Mouse (Mus musculus): ENCODE measurements around the gene Gm11554. TPM values are rescaled to one million over a fixed set of nuclear protein-coding genes. Genes with fewer than 3 reads are reported as not detected.
"Not testable (repeated sequence)": the region's sequence is repeated elsewhere in the genome, so short reads cannot be mapped to it uniquely, and the experiment has no call there.

The Gm11554 gene
- total RNA-seq (2021) (not detected), polyA plus RNA-seq (2012; rRNA removed) (not detected in 2 replicates)
- long read RNA-seq: 0 reads

DNA sequence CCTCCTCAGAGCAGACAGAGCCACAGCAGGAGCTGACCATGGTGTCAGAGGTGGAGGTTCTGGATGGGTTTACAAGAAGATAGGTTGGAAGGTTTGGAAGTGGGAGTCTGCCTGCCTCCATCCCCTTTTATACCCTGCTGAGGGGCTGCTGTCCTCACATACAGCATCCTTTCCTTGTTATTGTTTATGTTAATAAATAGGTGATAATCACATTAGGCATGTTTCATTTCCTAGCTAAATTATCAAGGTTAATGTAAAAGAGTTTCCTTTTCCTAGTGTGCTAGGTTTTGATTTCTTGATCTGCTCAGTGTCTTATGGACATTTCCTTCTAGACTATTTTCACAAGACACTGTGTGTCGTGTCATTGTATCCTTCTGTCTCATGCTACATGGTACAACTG is at the start of gene Gm11554:
TSS of gene Gm11554 (minus strand) at position 101 of the 400 bp plus-strand sequence.
- DNase-seq: not testable (repeated sequence)

DNA sequence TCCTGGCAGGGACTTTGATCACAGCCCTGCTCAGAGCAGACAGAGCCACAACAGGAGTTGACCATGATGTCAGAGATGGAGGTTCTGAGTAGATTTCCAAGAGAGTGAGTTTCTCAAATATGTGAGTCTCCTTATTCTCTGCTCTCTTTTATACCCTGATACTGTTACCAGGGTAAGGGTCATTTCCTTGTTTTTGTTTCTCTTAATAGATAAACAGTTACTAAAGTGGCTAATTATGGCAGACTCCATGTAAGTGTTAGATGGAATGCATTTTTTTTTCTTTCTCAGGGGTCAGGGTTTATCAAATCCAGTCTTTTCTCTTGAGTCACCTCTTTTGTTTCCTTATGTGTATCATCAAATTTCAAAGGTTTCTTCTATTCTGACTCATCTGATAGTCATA is 47.3 kb upstream of the Gm11554 start, which contains the start of gene Krtap4-16:
TSS of gene Krtap4-16 (minus strand) at position 101 of the 400 bp plus-strand sequence.
- no peak for DNase-seq

DNA sequence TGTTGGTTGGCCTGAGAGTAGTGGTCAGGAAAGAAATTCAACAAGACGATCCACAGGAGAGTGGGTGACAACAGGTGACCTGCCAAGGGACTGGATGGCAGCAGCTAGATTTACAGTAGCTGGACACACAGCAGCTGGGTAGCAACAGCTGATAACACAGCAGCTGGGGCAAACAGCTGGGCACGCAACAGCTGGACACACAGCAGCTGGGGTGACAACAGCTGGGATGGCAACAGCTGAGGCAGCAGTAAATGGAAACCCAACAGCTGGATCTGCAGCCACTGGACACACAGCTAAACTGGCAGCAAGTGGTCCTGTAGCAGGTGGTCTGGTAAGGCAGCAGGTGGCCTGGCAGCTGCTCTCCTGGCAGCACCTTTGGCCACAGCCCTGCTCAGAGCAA is 42.5 kb upstream of the Gm11554 start:
- DNase-seq: no peak

DNA sequence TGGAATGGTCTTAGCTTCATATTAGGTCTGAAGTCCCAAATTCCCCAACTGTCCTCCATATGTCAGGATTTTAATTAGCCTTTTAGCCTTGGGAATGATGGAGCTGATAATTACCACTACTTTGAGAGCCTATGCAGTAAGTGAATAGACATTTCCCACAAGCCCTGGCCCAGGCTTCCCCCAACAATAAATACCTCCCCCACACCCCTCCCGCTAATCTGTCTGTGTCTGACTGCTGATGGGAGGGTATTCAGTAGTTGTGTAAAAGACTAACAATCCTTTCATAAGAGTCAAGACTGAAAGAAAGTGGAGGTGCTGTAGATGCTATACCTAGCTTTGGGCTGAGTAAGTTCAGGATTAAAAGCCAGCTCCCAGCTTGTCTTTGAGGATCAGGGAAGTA is 37.9 kb upstream of the Gm11554 start:
- DNase-seq: no peak

DNA sequence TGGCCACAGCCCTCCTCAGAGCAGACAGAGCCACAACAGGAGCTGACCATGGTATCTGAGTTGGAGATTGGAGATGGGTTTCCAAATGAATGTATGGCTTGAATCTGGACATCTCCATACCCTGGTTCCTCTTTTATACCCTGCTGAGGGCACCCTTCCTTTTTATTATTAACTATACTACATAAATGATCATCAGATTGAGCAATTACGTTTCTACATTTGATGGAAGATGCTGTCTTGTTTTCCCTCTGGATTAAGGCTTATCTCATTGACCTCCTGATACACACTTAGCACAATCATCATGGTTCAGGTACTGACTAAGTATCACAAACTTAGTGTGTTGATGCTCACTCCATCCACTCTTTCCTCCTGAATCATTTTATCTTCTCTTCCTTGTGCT is 33.7 kb upstream of the Gm11554 start, which contains the start of gene 2300003K06Rik:
TSS of gene 2300003K06Rik (minus strand) at position 101 of the 400 bp plus-strand sequence.
- DNase-seq: no peak

DNA sequence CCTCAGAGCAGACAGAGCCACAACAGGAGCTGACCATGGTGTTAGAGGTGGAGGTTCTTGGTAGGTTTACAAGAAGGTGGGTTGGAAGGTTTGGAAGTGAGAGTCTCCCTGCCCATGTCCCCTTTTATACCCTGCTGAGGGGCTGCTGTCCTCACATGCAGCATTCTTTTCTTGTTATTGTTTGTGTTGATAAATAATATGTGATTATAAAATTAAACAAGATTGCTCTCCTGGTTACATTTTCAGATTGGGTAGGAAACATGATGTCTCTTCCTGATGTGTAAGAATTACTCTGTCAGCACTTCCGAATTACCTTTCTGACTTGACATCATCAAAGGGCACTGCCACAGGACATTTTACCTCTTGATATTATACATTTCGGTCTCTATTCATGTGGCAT is 11.3 kb upstream of the Gm11554 start, which contains the start of gene Gm11564:
TSS of gene Gm11564 (minus strand) at position 101 of the 400 bp plus-strand sequence.
- not testable (repeated sequence) for DNase-seq

DNA sequence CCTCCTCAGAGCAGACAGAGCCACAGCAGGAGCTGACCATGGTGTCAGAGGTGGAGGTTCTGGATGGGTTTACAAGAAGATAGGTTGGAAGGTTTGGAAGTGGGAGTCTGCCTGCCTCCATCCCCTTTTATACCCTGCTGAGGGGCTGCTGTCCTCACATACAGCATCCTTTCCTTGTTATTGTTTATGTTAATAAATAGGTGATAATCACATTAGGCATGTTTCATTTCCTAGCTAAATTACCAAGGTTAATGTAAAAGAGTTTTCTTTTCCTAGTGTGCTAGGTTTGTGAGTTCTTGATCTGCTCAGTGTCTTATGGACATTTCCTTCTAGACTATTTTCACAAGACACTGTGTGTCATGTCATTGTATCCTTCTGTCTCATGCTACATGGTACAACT is 5.5 kb upstream of the Gm11554 start, which contains the start of gene Krtap4-13:
TSS of gene Krtap4-13 (minus strand) at position 101 of the 400 bp plus-strand sequence.
- DNase-seq: not testable (repeated sequence)

DNA sequence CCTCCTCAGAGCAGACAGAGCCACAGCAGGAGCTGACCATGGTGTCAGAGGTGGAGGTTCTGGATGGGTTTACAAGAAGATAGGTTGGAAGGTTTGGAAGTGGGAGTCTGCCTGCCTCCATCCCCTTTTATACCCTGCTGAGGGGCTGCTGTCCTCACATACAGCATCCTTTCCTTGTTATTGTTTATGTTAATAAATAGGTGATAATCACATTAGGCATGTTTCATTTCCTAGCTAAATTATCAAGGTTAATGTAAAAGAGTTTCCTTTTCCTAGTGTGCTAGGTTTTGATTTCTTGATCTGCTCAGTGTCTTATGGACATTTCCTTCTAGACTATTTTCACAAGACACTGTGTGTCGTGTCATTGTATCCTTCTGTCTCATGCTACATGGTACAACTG is 5.4 kb downstream of the Gm11554 start, which contains the start of gene Gm11569:
TSS of gene Gm11569 (minus strand) at position 101 of the 400 bp plus-strand sequence.
- DNase-seq: not testable (repeated sequence)

DNA sequence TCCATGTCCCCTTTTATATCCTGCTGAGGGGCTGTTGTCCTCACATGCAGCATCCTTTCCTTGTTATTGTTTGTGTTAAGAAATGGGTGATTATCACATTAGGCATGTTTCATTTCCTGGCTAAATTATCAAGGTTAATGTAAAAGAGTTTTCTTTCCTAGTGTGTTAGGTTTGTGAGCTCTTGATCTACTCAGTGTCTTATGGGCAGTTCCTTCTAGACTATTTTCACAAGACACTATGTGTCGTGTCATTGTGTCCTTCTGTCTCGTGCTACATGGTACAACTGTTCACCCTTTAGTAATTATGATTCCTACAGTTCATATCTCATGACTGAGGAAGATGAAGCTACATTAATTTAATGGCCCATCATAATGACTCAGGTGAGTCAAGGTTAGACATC is 10.9 kb downstream of the Gm11554 start, which contains the start of gene Gm11596:
TSS of gene Gm11596 (minus strand) at position 101 of the 400 bp plus-strand sequence.
- no peak for DNase-seq

DNA sequence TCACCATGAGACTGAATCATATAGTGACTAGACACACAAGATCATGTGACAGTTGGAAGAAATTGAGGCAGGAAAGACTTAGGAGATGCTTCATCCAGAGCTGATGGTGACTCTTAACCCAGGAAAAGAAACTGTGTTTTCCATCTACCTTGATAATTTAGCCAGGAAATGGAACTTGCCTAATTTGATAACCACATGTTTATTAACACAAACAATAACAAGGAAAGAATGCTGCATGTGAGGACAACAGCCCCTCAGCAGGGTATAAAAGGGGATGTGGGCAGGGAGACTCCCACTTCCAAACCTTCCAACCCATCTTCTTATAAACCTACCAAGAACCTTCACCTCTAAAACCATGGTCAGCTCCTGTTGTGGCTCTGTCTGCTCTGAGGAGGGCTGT is 19.3 kb downstream of the Gm11554 start, which contains the start of gene Krtap4-9:
TSS of gene Krtap4-9 (plus strand) at position 301 of the 400 bp plus-strand sequence.
- DNase-seq: not testable (repeated sequence)

DNA sequence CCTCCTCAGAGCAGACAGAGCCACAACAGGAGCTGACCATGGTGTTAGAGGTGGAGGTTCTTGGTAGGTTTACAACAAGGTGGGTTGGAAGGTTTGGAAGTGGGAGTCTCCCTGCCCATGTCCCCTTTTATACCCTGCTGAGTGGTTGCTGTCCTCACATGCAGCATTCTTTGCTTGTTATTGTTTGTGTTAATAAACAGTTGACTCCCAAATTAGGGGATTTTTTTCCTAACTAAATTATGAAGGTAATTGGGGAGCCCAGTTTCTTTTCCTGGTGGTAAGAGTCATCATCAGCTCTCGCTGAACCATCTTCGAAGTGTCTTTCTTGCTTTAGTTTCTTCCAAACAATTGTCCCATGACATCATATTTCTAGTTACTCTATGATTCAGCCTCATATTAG is 23.6 kb downstream of the Gm11554 start, which contains the start of gene Krtap4-8:
TSS of gene Krtap4-8 (minus strand) at position 101 of the 400 bp plus-strand sequence.
- DNase-seq: no peak

DNA sequence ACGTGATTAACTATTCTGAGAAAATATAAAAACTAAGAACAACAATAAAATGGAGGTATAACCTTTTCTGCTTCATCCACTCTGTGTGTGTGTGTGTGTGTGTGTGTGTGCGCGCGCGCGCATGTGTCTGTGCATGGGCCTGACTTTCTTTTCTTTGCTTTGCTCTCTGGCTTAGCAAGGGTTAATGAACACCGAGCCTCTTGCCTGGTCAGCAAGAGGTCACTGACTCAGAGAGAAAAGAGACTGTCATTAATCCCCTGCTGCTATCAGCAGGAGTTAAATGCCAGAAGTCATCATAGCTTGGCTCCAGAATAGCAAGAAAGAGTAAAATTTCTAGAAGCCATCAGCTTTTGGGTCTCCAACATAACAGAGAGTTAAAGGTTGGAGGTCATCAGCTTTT is 25.8 kb downstream of the Gm11554 start:
- no peak for DNase-seq

DNA sequence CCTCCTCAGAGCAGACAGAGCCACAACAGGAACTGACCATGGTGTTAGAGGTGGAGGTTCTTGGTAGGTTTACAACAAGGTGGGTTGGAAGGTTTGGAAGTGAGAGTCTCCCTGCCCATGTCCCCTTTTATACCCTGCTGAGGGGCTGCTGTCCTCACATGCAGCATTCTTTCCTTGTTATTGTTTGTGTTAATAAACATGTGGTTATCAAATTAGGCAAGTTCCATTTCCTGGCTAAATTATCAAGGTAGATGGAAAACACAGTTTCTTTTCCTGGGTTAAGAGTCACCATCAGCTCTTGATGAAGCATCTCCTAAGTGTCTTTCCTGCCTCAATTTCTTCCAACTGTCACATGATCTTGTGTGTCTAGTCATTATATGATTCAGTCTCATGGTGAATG is 31.4 kb downstream of the Gm11554 start, which contains the start of gene Gm11595:
TSS of gene Gm11595 (minus strand) at position 101 of the 400 bp plus-strand sequence.
- DNase-seq: not testable (repeated sequence)

DNA sequence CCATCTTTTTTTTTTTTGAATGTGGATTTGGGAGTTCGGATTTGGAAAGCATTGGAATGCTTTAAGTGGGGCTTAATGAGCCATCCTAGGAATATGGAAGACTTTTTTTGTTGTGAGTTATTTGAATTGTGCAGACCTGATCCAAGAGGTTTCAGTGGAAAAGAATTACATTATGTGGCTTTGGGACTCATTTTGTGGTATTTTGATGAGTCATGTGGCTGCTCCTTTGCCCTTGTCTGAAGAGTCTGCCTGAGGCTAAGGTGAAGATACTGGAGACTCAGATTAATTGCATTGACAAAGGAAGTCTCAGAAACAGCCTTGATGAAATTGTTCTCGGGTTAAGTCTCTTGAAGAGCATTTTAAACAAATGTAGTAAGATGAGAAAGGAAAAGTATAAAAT is 35.8 kb downstream of the Gm11554 start:
- DNase-seq: no peak

DNA sequence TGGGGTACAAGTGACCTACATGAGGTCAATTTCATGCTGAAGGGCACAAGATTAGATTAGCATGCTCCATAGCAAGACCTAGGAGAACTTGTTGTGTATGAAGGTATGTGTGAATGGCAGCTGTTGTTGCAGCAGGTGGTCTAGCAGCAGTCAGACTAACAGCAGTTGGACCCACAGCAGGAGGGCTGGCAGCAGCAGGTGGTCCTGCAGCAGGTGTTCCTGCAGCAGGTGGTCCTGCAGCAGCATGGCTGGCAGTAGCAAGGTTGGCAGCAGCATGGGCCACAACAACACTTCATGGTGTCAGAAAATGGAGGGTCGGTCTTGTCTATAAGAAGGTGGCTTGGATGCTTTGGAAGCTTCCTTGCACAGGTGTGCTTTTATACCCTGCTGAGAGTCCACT is 45.4 kb downstream of the Gm11554 start:
- no peak for DNase-seq

Other genes starting within 250 kb of the Gm11554 start
Only the 30 nearest of the 43 such genes appear.
- gene Krtap2-4, start 189.6 kb downstream of the Gm11554 start, total RNA-seq (2021): not detected
- gene Krtap2-4, start 189.6 kb downstream of the Gm11554 start, polyA plus RNA-seq (2012; rRNA removed): not detected in 2 replicates
- not detected for gene Gm11562, start 184.0 kb downstream of the Gm11554 start, total RNA-seq (2021)
- not detected in 2 replicates for gene Gm11562, start 184.0 kb downstream of the Gm11554 start, polyA plus RNA-seq (2012; rRNA removed)
- gene Krtap4-1, start 176.2 kb downstream of the Gm11554 start, total RNA-seq (2021): not detected
- not detected in 2 replicates for gene Krtap4-1, start 176.2 kb downstream of the Gm11554 start, polyA plus RNA-seq (2012; rRNA removed)
- gene Krtap4-2, start 169.4 kb downstream of the Gm11554 start, total RNA-seq (2021): not detected
- gene Krtap4-2, start 169.4 kb downstream of the Gm11554 start, polyA plus RNA-seq (2012; rRNA removed): not detected in 2 replicates
- not detected for gene Krtap4-7, start 160.4 kb downstream of the Gm11554 start, total RNA-seq (2021)
- gene Krtap4-7, start 160.4 kb downstream of the Gm11554 start, polyA plus RNA-seq (2012; rRNA removed): not detected in 2 replicates
- not detected for gene Gm11555, start 154.2 kb downstream of the Gm11554 start, total RNA-seq (2021)
- not detected in 2 replicates for gene Gm11555, start 154.2 kb downstream of the Gm11554 start, polyA plus RNA-seq (2012; rRNA removed)
- gene Gm11563, start 145.5 kb downstream of the Gm11554 start, total RNA-seq (2021): not detected
- gene Gm11563, start 145.5 kb downstream of the Gm11554 start, polyA plus RNA-seq (2012; rRNA removed): not detected in 2 replicates
- gene Krtap4-6, start 138.5 kb downstream of the Gm11554 start, total RNA-seq (2021): not detected
- not detected in 2 replicates for gene Krtap4-6, start 138.5 kb downstream of the Gm11554 start, polyA plus RNA-seq (2012; rRNA removed)
- not detected for gene Gm14190, start 113.7 kb downstream of the Gm11554 start, total RNA-seq (2021)
- gene Gm14190, start 113.7 kb downstream of the Gm11554 start, polyA plus RNA-seq (2012; rRNA removed): not detected in 2 replicates
- gene Gm14180, start 70.2 kb downstream of the Gm11554 start, total RNA-seq (2021): not detected
- gene Gm14180, start 70.2 kb downstream of the Gm11554 start, polyA plus RNA-seq (2012; rRNA removed): not detected in 2 replicates
- not detected for gene Gm11595, start 31.5 kb downstream of the Gm11554 start, total RNA-seq (2021)
- gene Gm11595, start 31.5 kb downstream of the Gm11554 start, polyA plus RNA-seq (2012; rRNA removed): not detected in 2 replicates
- not detected for gene Krtap4-8, start 23.7 kb downstream of the Gm11554 start, total RNA-seq (2021)
- gene Krtap4-8, start 23.7 kb downstream of the Gm11554 start, polyA plus RNA-seq (2012; rRNA removed): not detected in 2 replicates
- gene Krtap4-9, start 19.2 kb downstream of the Gm11554 start, total RNA-seq (2021): not detected
- gene Krtap4-9, start 19.2 kb downstream of the Gm11554 start, polyA plus RNA-seq (2012; rRNA removed): not detected in 2 replicates
- not detected for gene Gm11596, start 11.0 kb downstream of the Gm11554 start, total RNA-seq (2021)
- not detected in 2 replicates for gene Gm11596, start 11.0 kb downstream of the Gm11554 start, polyA plus RNA-seq (2012; rRNA removed)
- gene Gm11569, start 5.5 kb downstream of the Gm11554 start, total RNA-seq (2021): not detected
- gene Gm11569, start 5.5 kb downstream of the Gm11554 start, polyA plus RNA-seq (2012; rRNA removed): not detected in 2 replicates
- not detected for gene Krtap4-13, start 5.4 kb upstream of the Gm11554 start, total RNA-seq (2021)
- gene Krtap4-13, start 5.4 kb upstream of the Gm11554 start, polyA plus RNA-seq (2012; rRNA removed): not detected in 2 replicates
- gene Gm11564, start 11.2 kb upstream of the Gm11554 start, total RNA-seq (2021): not detected
- not detected in 2 replicates for gene Gm11564, start 11.2 kb upstream of the Gm11554 start, polyA plus RNA-seq (2012; rRNA removed)
- gene 2300003K06Rik, start 33.6 kb upstream of the Gm11554 start, total RNA-seq (2021): not detected
- not detected in 2 replicates for gene 2300003K06Rik, start 33.6 kb upstream of the Gm11554 start, polyA plus RNA-seq (2012; rRNA removed)
- gene Krtap4-16, start 47.2 kb upstream of the Gm11554 start, total RNA-seq (2021): not detected
- not detected in 2 replicates for gene Krtap4-16, start 47.2 kb upstream of the Gm11554 start, polyA plus RNA-seq (2012; rRNA removed)
- not detected for gene Gm11568, start 53.5 kb upstream of the Gm11554 start, total RNA-seq (2021)
- gene Gm11568, start 53.5 kb upstream of the Gm11554 start, polyA plus RNA-seq (2012; rRNA removed): not detected in 2 replicates
- not detected for gene Gm11559, start 60.0 kb upstream of the Gm11554 start, total RNA-seq (2021)
- gene Gm11559, start 60.0 kb upstream of the Gm11554 start, polyA plus RNA-seq (2012; rRNA removed): not detected in 2 replicates
- not detected for gene Krtap9-1, start 68.9 kb upstream of the Gm11554 start, total RNA-seq (2021)
- gene Krtap9-1, start 68.9 kb upstream of the Gm11554 start, polyA plus RNA-seq (2012; rRNA removed): not detected in 2 replicates
- not detected for gene Gm11567, start 74.7 kb upstream of the Gm11554 start, total RNA-seq (2021)
- not detected in 2 replicates for gene Gm11567, start 74.7 kb upstream of the Gm11554 start, polyA plus RNA-seq (2012; rRNA removed)
- gene Krtap31-1, start 103.5 kb upstream of the Gm11554 start, total RNA-seq (2021): not detected
- not detected in 2 replicates for gene Krtap31-1, start 103.5 kb upstream of the Gm11554 start, polyA plus RNA-seq (2012; rRNA removed)
- gene Gm11565, start 110.3 kb upstream of the Gm11554 start, total RNA-seq (2021): not detected
- not detected in 2 replicates for gene Gm11565, start 110.3 kb upstream of the Gm11554 start, polyA plus RNA-seq (2012; rRNA removed)
- gene Krtap31-2, start 131.8 kb upstream of the Gm11554 start, total RNA-seq (2021): not detected
- gene Krtap31-2, start 131.8 kb upstream of the Gm11554 start, polyA plus RNA-seq (2012; rRNA removed): not detected in 2 replicates
- not detected for gene Krtap9-5, start 144.0 kb upstream of the Gm11554 start, total RNA-seq (2021)
- gene Krtap9-5, start 144.0 kb upstream of the Gm11554 start, polyA plus RNA-seq (2012; rRNA removed): not detected in 2 replicates
- gene Krtap29-1, start 174.6 kb upstream of the Gm11554 start, total RNA-seq (2021): not detected
- not detected in 2 replicates for gene Krtap29-1, start 174.6 kb upstream of the Gm11554 start, polyA plus RNA-seq (2012; rRNA removed)
- not detected for gene Krtap16-1, start 182.2 kb upstream of the Gm11554 start, total RNA-seq (2021)
- not detected in 2 replicates for gene Krtap16-1, start 182.2 kb upstream of the Gm11554 start, polyA plus RNA-seq (2012; rRNA removed)
- gene Krtap17-1, start 189.5 kb upstream of the Gm11554 start, total RNA-seq (2021): not detected
- not detected in 2 replicates for gene Krtap17-1, start 189.5 kb upstream of the Gm11554 start, polyA plus RNA-seq (2012; rRNA removed)

Data from adrenal gland, adult 2 months (tissue).